Mouse (Mus musculus): ENCODE results near the gene Tmem184b.

Tmem184b gene

GRCm38 (mm10) chr15:79429994-79430393 is 26.6 kb upstream of the Tmem184b start:
- no peak for DNase-seq (ENCODE audit: low spot score in 2 of 2)

DNA sequence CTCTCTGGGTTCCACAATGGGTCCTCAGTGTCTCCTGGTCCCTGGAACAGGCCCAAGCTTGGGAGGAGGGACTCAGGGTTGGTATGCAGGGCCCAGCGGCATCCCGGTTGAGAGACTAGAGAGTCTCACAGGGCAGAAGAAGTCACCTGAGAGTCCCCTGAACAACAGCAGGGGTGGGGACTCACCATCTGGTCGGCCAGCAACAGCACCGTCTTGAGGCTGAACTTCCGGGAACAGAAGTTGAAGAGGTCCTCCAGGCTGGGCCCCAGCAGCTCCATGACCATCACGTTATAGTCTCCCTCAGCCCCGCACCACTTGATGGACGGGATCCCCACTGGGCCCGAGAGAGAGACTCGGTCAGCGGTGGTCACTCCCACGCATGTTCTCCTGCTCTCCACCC is 26.2 kb upstream of the Tmem184b start:
- DNase-seq (ENCODE audit: low spot score in 2 of 2) = no peak

GRCm38 (mm10) chr15:79428616-79429015 is 25.2 kb upstream of the Tmem184b start:
- no peak for DNase-seq (ENCODE audit: low spot score in 2 of 2)

DNA sequence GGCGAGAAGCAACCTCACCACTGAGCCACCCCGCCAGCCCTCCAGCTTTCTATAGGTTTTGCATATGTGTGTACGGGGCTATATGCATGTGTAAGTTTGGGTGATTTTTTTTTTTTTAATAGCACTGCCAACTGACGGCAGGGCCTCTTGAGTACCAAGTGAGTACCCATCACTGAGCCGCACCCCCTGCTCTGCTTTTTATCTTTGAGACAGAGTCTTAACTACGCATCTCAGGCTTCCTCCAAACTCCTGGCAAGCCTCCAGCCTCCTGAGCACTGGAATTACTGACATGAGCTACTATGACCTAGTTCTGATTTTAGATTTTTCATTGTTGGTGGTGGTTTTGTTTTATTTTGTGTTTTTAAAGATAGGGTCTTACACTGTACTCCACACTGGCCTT is 24.1 kb upstream of the Tmem184b start:
- DNase-seq (ENCODE audit: low spot score in 2 of 2) = no peak

DNA sequence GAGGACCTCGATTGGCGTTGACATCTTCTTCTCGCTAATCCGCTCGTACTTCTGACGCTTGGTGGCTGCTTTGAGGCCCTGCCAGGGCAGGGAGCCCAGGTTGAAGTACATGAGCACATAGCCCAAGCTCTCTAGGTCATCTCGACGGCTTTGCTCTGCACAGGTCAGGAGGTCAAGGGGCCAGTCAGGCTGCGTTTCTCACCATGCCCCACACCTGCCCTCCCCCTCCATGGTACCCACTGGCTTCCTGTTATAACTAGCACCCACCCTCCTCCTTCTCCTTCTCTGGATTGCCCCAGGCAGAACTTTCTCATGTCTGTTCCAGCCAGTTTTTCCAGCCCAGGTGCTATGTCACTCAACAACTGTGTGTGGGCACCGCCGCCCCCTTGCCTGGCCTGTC is 22.1 kb upstream of the Tmem184b start:
- DNase-seq (ENCODE audit: low spot score in 2 of 2) = no peak

DNA sequence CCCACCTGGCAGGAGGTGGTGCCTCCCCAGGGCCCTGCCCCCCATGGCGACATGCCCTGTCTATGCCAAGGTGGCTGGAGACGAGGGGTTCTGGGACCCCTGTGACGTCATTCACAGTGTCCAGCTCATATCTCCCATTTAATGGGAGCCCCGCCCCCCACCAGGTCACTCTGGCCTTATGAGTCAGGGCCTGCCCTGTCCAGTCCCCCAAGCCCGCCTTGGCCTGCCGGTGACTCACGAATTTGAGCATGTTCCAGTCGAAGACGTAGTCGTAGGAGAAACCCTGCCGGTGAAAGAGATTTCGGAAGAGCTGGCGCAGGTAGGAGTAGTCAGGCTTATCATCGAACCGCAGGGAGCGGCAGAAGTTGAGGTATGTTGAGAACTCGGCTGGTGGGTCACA is 21.2 kb upstream of the Tmem184b start:
- no peak for DNase-seq (ENCODE audit: low spot score in 2 of 2)

GRCm38 (mm10) chr15:79422715-79423243 is 19.4 kb upstream of the Tmem184b start:
- no peak for DNase-seq (ENCODE audit: low spot score in 2 of 2)

GRCm38 (mm10) chr15:79418677-79419076 is 15.3 kb upstream of the Tmem184b start:
- no peak for DNase-seq (ENCODE audit: low spot score in 2 of 2)

DNA sequence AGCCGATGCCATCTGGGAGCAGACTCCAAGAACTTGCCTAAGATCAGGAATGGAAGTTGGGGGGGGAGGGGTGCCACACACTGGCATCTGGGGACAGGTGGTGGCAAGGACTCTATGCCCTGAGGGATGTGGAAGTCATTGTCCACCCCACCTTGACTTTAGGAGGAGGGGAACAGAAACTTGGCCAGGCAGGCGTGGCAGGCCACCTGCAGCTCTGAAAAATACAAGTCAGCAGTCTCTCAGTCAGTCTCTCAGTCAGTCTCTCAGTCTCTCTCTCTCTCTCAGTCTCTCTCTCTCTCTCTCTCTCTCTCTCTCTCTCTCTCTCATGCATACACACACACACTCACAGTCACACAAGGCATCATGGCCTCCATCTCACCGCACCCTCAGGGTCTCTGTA is 14.9 kb upstream of the Tmem184b start:
- DNase-seq (ENCODE audit: low spot score in 2 of 2) = no peak

- no peak for DNase-seq (ENCODE audit: low spot score in 2 of 2)
These were observed 14.0 kb upstream of the Tmem184b start for GRCm38 (mm10) chr15:79417379-79417778.

GRCm38 (mm10) chr15:79416460-79417085 is 13.2 kb upstream of the Tmem184b start:
- no peak for DNase-seq (ENCODE audit: low spot score in 2 of 2)

GRCm38 (mm10) chr15:79414513-79414912 is 11.1 kb upstream of the Tmem184b start:
- no peak for DNase-seq (ENCODE audit: low spot score in 2 of 2)

DNA sequence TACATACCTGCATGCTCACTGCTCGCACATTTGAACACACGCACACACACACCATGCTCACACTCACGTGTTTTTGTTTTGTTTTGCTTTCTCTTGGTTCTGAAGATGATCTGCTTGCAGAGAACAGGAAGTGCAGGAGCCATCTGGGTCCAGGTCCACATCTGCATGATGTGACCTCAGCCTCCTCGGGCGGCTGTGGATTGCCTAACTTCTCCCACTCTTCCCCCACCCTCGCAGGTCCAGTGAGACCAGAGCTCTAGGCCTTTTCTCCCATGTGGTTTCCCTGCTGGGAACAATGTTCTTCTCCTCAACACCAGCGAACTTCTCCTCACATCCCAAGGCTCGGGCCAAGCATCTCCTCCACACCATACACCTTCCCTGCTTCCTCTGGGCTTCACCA is 10.4 kb upstream of the Tmem184b start:
- no peak for DNase-seq (ENCODE audit: low spot score in 2 of 2)

- DNase-seq (ENCODE audit: low spot score in 2 of 2) = peak in 1 of 2 experiments; percentile 24
These were observed 9.8 kb upstream of the Tmem184b start for GRCm38 (mm10) chr15:79413201-79413600.

DNA sequence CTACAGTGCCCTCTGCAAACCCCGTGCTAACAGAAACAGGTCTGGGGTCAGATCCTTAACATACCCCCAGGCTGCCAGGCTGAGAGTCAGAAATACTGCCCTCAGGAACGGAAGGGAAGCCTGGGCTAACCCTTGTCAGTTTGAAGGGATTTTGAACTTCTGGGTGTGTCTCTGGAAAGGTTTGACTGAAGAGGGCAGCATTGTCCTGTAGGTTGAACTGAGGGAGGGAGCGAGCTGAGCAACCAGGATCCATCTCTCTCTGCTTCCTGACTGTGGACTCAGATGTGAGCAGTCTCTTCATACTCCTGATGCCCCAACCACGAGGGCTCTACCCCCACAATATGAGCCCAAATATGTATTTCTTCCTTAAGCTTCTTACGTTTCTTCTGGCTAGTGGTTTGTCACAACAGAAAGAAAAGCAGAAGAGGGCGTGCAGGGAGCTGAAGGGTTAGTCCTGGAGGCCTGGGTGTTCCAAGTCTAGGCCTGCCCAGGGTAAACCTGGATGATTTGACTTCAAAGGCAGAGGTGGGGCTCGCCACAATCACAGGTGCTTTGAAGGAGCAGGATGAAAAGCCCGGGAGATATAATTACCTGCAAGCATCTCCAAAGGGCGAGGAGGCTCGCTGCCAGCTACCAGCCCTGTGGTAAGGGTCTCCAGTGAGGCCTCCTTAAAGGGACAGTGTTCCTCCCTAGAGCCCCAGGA is 8.1 kb upstream of the Tmem184b start:
- no peak for DNase-seq (ENCODE audit: low spot score in 2 of 2)

- no peak for DNase-seq (ENCODE audit: low spot score in 2 of 2)
These were observed 5.8 kb upstream of the Tmem184b start for GRCm38 (mm10) chr15:79409077-79409573.

- DNase-seq (ENCODE audit: low spot score in 2 of 2) = peak; percentile 33 to 40
These were observed 3.2 kb upstream of the Tmem184b start for GRCm38 (mm10) chr15:79406564-79406963.

DNA sequence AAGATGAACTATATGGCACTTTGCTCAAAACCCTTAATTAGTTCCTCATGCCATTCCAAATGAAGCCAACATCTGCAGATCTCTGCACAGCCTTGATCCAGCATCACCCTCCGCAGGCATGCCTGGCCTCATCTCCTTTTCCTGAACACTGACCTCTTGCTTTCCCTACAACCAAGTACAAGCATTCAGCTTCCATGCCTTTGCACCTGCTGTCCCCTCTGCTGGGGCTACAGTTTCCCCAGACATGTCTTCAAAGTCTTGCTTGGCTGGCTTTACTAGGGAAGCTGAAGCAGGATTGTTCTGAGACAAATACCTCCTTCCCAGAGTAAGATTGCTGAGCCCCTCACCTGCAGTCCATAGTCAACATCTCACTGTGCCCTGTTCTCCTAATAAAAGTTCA is 908 bp upstream of the Tmem184b start:
- DNase-seq (ENCODE audit: low spot score in 2 of 2) = no peak

GRCm38 (mm10) chr15:79403763-79404210 is 418 bp upstream of the Tmem184b start:
- no peak for DNase-seq (ENCODE audit: low spot score in 2 of 2)

DNA sequence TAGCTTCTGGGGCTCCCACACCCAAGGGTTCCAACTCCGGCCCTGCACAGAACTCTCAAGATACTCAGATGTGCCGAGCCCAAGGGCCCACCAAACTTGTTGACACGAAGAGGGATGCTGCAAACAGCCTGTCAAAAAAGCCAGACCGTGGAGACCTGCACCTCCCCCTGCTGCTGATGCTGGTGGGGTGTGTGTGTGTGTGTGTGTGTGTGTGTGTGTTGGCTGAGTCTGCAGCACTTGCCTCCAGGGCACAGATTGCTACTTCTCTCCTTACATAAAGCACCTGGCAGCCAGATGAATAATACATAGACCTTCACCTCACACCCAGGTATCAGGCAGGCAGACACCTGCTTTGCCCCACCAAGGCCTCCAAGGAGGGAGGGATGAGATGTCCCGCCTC is 1.2 kb downstream of the Tmem184b start:
- DNase-seq (ENCODE audit: low spot score in 2 of 2) = no peak

GRCm38 (mm10) chr15:79400975-79401365 is 2.4 kb downstream of the Tmem184b start:
- DNase-seq (ENCODE audit: low spot score in 2 of 2) = no peak

DNA sequence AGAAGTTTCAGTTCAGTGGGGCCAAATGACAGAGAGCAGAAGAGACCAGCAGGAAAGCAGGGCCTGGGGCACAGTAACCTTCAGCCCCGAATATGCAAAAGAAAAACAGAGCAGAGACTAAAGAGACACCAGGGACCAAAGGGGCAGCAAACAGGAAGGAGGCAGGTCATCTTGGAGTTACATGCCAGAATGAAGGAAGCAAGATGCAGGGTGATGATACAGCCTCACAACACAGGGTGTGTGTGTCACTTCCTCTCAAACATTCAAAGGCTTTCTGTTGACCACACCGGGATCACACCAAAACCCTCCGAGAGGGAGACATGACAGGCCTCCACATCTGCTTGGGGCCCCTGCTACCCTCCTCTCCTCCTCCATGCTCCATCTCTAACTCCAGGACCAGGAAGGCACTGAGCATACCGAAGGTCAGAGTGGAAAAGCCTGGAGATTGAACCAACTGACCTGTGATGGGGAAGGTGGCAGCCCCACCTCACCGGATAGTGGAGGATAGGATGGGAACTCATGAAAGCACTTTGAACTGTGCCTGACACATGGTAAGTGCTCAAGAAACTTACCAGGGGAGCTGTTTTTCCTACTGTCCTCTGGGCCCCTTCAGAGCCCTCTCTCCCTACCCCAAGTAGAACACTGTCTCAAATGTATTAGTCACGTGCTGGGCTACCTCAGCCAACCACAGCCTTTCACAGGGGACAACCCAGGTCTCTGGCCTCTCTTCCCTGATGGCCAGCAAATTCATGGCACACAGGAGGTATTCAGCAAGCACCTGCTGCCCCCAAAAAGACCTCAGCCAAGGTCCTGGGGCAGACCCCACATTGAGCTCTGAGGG is 3.0 kb downstream of the Tmem184b start:
- no peak for DNase-seq (ENCODE audit: low spot score in 2 of 2)

Data from thymus, postnatal 10 days (tissue).